Mouse (Mus musculus): Measurements from ENCODE around the gene Erg.

GRCm38 (mm10) chr16:95441179-95441578 lies 145.2 kb downstream of the Erg start:
- no peak for TF ChIP-seq CTCF (IDR thresholded peaks at IDR 0.05; ENCODE audit: low read depth)
- no peak for TF ChIP-seq EP300 (IDR thresholded peaks at IDR 0.05; ENCODE audit: low read depth)

Data from liver, postnatal 0 days (tissue).